Mouse (Mus musculus) retina, postnatal 1 day (tissue): ENCODE results near the gene Serpinb6d.

Experiments
- DNase-seq: peaks from one replicate; pipeline ENCODE4 v3.0.0-alpha.2; 2012

The Serpinb6d gene

GRCm38 (mm10) chr13:33661105-33661504 is at the start of gene Serpinb6d:
Serpinb6d (plus strand) TSS chr13:33661405.
- no peak for DNase-seq

DNA sequence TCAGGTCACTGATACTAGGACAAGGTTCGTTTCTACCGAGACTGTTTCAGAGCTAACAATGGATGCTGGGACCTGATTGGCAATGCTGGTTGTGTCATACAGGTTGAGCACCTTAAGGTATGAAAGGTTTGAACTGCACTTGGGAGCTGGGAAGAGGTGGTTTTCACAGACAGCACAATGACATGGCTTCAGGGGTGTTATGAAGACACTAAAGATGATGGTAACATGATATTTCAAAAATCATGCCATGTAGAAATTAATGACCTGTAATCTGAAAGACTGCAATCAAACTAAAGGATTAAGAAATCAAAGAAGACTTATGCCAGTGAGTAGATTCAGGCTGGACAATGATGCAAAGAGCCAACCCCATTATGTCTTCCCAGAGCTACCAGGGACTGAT is 38.3 kb upstream of the Serpinb6d start:
- DNase-seq: no peak

GRCm38 (mm10) chr13:33642540-33642939 is 18.7 kb upstream of the Serpinb6d start:
- no peak for DNase-seq

GRCm38 (mm10) chr13:33662550-33662949 is 1.3 kb downstream of the Serpinb6d start:
- DNase-seq: no peak

- no peak for DNase-seq
These were observed 59.1 kb downstream of the Serpinb6d start for GRCm38 (mm10) chr13:33720296-33720695.
